Mouse (Mus musculus) embryonic facial prominence, embryonic 13.5 days (tissue): ENCODE results near the gene Rps27rt. TPM values are rescaled to one million over a fixed set of nuclear protein-coding genes. Genes with fewer than 3 reads are reported as not detected.

Source experiments
- ATAC-seq: fragments of 200-750 bp; cut with Nextera tagmentation; 2 replicates; pipeline ENCODE4 v1.8.0; 2017; ENCODE audit warnings: low read depth; ENCODE audit not compliant: insufficient number of reproducible peaks, insufficient read depth, low FRiP score, low TSS enrichment
- H3K27ac ChIP-seq: fragments of 300-500 bp; sonication (generic); 2 replicates; pipeline ENCODE4 v1.5.1; 2015; ENCODE audit warnings: moderate library complexity, mild to moderate bottlenecking, inconsistent platforms
- H3K27me3 ChIP-seq: fragments of 300-500 bp; sonication (generic); 2 replicates; pipeline ENCODE4 v1.6.1; 2015; ENCODE audit warnings: mild to moderate bottlenecking, inconsistent platforms
- H3K36me3 ChIP-seq: fragments of 300-500 bp; sonication (generic); 2 replicates; pipeline ENCODE4 v1.6.1; 2015; ENCODE audit warnings: mild to moderate bottlenecking, inconsistent platforms
- H3K4me1 ChIP-seq: fragments of 300-500 bp; sonication (generic); 2 replicates; pipeline ENCODE4 v1.6.1; 2015; ENCODE audit warnings: inconsistent platforms
- H3K4me2 ChIP-seq: fragments of 300-500 bp; sonication (generic); 2 replicates; pipeline ENCODE4 v1.6.1; 2015; ENCODE audit warnings: moderate library complexity, mild to moderate bottlenecking, inconsistent platforms
- H3K4me3 ChIP-seq: fragments of 300-500 bp; sonication (generic); 2 replicates; pipeline ENCODE4 v1.5.1; 2015; ENCODE audit warnings: mild to moderate bottlenecking, inconsistent platforms
- H3K9ac ChIP-seq: fragments of 300-500 bp; sonication (generic); 2 replicates; pipeline ENCODE4 v1.6.1; 2015; ENCODE audit warnings: mild to moderate bottlenecking, inconsistent platforms
- H3K9me3 ChIP-seq: fragments of 300-500 bp; sonication (generic); 2 replicates; pipeline ENCODE4 v1.6.1; 2016; ENCODE audit warnings: inconsistent platforms
- WGBS: fragments of 180-500 bp; shearing (Covaris S2); methylation state at CpG from one replicate; pipeline ENCODE4 v1.1.7; 2015; ENCODE audit warnings: mixed read lengths; 5-methylcytosine and 5-hydroxymethylcytosine counted together
- polyA plus RNA-seq: library from polyadenylated mRNA; unstranded; fragments of >200 nt; fragmentation: Nextera tagmentation; extraction: Ambion mirVana; gene quantifications from 2 replicates; pipeline ENCODE4 v1.2.1, GENCODE M21; 2015

Gene Rps27rt
- polyA plus RNA-seq, 1 experiment from 2014 or later: 519 TPM

- Histone ChIP-seq H3K4me1 (peaks cover 18% of the 10 kb centered on the region; the same call in 1 of the 2 replicates), H3K9ac (no peak overlapping the region), H3K27ac (no peak overlapping the region; the same call in 1 of the 2 replicates), H3K36me3 (peaks cover 6% of the 10 kb centered on the region; the same call in 1 of the 2 replicates), H3K4me3 (no peak overlapping the region), H3K4me2 (no peak overlapping the region), H3K27me3 (no peaks in the 10 kb centered on the region), H3K9me3 (peaks cover 8% of the 10 kb centered on the region; the same call in 1 of the 2 replicates)
- WGBS: 56% methylated on average over 10 of the region's 10 CpGs
- no peak for ATAC-seq
These were observed 22.9 kb upstream of the Rps27rt start for GRCm38 (mm10) chr9:115005446-115005845.

GRCm38 (mm10) chr9:114999771-115000146 lies 17.2 kb upstream of the Rps27rt start:
- Histone ChIP-seq H3K36me3 (no peaks in the 10 kb centered on the region), H3K4me1 (no peaks in the 10 kb centered on the region)

DNA sequence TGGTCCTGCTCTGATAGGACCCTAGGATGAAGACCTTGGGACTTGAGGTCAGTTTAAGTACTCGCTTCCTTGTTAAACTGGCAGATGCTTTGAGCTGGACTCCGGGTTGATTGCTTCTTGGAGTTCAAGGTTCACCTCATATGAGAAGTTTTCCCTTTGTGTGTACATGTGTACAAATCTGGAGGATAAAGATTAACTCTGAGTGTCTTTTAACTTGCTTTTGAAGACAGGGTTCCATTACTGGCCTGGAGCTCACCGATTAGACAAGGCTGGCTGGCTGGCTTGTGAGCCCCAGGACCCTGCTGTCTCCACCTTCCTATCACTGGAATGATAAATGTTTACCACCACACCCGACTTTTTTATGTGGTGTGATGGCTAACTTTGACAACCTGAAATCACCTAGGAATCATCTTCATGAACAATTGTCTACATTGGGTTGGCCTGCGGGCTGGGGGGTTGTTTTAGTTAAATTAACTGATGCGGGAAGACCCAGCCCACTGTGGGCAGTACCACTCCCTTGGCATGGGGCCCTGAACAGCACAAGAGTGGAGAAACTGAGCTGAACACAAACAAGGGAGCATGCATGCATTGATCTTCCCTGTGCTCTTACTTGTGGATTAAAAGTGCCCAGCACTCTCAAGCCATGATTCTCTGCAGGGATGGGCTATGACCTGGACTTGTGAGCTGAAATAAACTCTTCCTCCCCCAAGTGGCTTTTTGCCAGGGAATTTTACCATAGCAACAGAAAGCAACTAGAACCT lies 16.7 kb upstream of the Rps27rt start:
- Histone ChIP-seq H3K27me3 (no peaks in the 10 kb centered on the region), H3K4me2 (no peak overlapping the region), H3K9me3 (no peaks in the 10 kb centered on the region), H3K36me3 (no peaks in the 10 kb centered on the region), H3K9ac (no peak overlapping the region), H3K4me3 (no peak overlapping the region), H3K4me1 (no peaks in the 10 kb centered on the region), H3K27ac (no peak overlapping the region)
- no peak for ATAC-seq
- WGBS: 85% methylated on average over 6 of the region's 6 CpGs

More at GRCm38 (mm10) chr9:114999771-115000146, 17.2 kb upstream of the Rps27rt start:
- 78% methylated on average over 5 of the region's 5 CpGs for WGBS
- H3K4me2 ChIP-seq: no peak overlapping the region
- no peaks in the 10 kb centered on the region for H3K27me3 ChIP-seq
- no peak for ATAC-seq
- no peak overlapping the region for H3K9ac ChIP-seq
- no peak overlapping the region for H3K27ac ChIP-seq
- no peaks in the 10 kb centered on the region for H3K9me3 ChIP-seq
- H3K4me3 ChIP-seq: no peak overlapping the region

GRCm38 (mm10) chr9:114996489-114996888 lies 13.9 kb upstream of the Rps27rt start:
- Histone ChIP-seq H3K4me3 (no peak overlapping the region), H3K4me2 (no peak overlapping the region), H3K9me3 (0 out of 2 replicates have a peak, but pooled peaks cover 7% of the 10 kb centered on the region), H3K27ac (no peak overlapping the region), H3K9ac (no peak overlapping the region), H3K27me3 (no peaks in the 10 kb centered on the region), H3K36me3 (no peaks in the 10 kb centered on the region), H3K4me1 (no peaks in the 10 kb centered on the region)
- 93% methylated on average over 6 of the region's 6 CpGs for WGBS
- ATAC-seq: no peak

- WGBS: 86% methylated on average over 4 of the region's 4 CpGs
These were observed 13.2 kb upstream of the Rps27rt start for GRCm38 (mm10) chr9:114995716-114996115.

GRCm38 (mm10) chr9:114995250-114995649 lies 12.7 kb upstream of the Rps27rt start:
- no peak overlapping the region for H3K4me2 ChIP-seq
- ATAC-seq: no peak
- H3K27me3 ChIP-seq: no peaks in the 10 kb centered on the region
- H3K36me3 ChIP-seq: no peaks in the 10 kb centered on the region
- WGBS: 91% methylated on average over 4 of the region's 4 CpGs
- H3K9ac ChIP-seq: no peak overlapping the region
- H3K27ac ChIP-seq: no peak overlapping the region
- H3K9me3 ChIP-seq: 0 out of 2 replicates have a peak, but pooled peaks cover 7% of the 10 kb centered on the region
- no peak overlapping the region for H3K4me3 ChIP-seq
- no peaks in the 10 kb centered on the region for H3K4me1 ChIP-seq

More at GRCm38 (mm10) chr9:114995716-114996115, 13.2 kb upstream of the Rps27rt start:
- no peaks in the 10 kb centered on the region for H3K36me3 ChIP-seq
- H3K27ac ChIP-seq: no peak overlapping the region
- no peaks in the 10 kb centered on the region for H3K4me1 ChIP-seq
- no peak overlapping the region for H3K9ac ChIP-seq
- no peak overlapping the region for H3K4me3 ChIP-seq
- H3K4me2 ChIP-seq: no peak overlapping the region
- ATAC-seq: no peak
- no peaks in the 10 kb centered on the region for H3K27me3 ChIP-seq
- 0 out of 2 replicates have a peak, but pooled peaks cover 7% of the 10 kb centered on the region for H3K9me3 ChIP-seq

DNA sequence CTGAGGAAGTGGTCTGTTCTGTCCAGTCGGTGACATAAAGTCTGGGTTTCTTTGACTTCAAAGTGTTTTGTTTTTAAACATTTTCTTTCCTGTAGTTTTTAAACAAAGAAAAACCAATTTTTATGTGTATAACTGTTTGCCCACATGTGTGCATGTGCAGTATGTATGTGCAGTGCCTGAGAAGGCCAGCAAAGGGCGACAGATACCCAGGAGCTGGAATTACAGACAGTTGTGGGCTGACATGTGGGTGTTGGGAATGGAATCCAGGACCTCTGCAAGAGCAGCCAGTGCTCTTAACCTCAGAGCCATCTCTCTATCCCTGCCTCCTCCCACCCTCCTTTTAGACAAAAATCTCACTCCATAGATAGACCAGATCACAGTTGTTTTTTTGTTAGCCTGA lies 10.0 kb upstream of the Rps27rt start:
- WGBS: 83% methylated on average over 2 of the region's 2 CpGs
- Histone ChIP-seq H3K27me3 (no peaks in the 10 kb centered on the region), H3K36me3 (no peaks in the 10 kb centered on the region), H3K27ac (no peak overlapping the region), H3K4me2 (no peak overlapping the region), H3K9me3 (0 out of 2 replicates have a peak, but pooled peaks cover 7% of the 10 kb centered on the region), H3K4me3 (no peak overlapping the region), H3K4me1 (peaks cover 7% of the 10 kb centered on the region), H3K9ac (no peak overlapping the region)
- no peak for ATAC-seq

- H3K9me3 ChIP-seq: 0 out of 2 replicates have a peak, but pooled peaks cover 7% of the 10 kb centered on the region
- H3K27me3 ChIP-seq: no peaks in the 10 kb centered on the region
- H3K4me1 ChIP-seq: peaks cover 7% of the 10 kb centered on the region
- H3K4me3 ChIP-seq: no peak overlapping the region
- H3K9ac ChIP-seq: no peak overlapping the region
- H3K4me2 ChIP-seq: no peak overlapping the region
- H3K36me3 ChIP-seq: no peaks in the 10 kb centered on the region
- no peak for ATAC-seq
- WGBS: 83% methylated on average over 10 of the region's 10 CpGs
- H3K27ac ChIP-seq: no peak overlapping the region
These were observed 7.9 kb upstream of the Rps27rt start for GRCm38 (mm10) chr9:114990421-114990820.

DNA sequence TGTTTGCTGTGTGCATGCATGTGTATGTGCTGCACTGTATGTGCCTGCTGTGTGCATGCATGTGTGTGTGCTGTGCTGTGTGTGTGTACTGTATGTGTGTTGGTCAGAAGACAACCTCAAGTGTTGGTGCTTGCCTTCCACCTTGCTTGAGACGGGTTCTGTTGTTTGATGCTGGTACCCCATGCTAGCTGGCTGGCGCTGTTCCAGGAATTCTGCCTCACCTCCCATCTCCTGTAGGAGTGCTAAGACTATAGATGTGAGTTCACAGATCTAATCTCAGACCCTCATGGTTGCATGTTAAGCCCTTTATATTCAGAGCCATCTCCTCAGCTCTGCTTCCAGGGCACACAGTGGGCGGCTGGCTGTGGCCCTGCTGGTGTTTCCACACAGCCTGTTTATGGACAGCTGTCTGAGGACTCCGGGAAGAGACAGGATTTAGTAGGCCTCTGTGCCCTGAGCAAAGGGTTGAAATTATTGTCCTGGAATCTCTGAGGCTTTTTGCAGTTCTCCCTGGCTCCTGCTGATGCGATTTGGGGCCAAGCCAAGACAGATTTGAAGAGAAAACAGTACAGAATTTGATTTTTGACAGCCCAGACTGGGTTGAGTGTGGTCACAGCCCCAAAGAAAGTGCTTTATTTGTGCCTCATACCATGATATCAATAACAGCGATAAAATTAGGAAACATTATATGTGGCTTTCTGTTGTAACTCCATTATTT lies 6.2 kb upstream of the Rps27rt start:
- Histone ChIP-seq H3K4me1 (peaks cover 7% of the 10 kb centered on the region), H3K36me3 (no peaks in the 10 kb centered on the region), H3K4me2 (no peak overlapping the region), H3K27me3 (no peaks in the 10 kb centered on the region), H3K27ac (peak overlapping the region; percentile 28; the same call in 1 of the 2 replicates), H3K9ac (no peak overlapping the region), H3K4me3 (no peak overlapping the region), H3K9me3 (0 out of 2 replicates have a peak, but pooled peaks cover 7% of the 10 kb centered on the region)
- no peak for ATAC-seq
- 73% methylated on average over 6 of the region's 6 CpGs for WGBS

GRCm38 (mm10) chr9:114988029-114988428 lies 5.5 kb upstream of the Rps27rt start:
- Histone ChIP-seq H3K4me1 (peaks cover 7% of the 10 kb centered on the region), H3K4me3 (no peak overlapping the region), H3K4me2 (no peak overlapping the region), H3K27me3 (no peaks in the 10 kb centered on the region), H3K9ac (no peak overlapping the region), H3K27ac (0 out of 2 replicates have a peak overlapping the region, but pooled peaks have one; percentile 28), H3K36me3 (no peaks in the 10 kb centered on the region), H3K9me3 (0 out of 2 replicates have a peak, but pooled peaks cover 6% of the 10 kb centered on the region)
- ATAC-seq: no peak
- 93% methylated on average over 3 of the region's 3 CpGs for WGBS

GRCm38 (mm10) chr9:114986361-114986760 lies 3.8 kb upstream of the Rps27rt start:
- H3K4me2 ChIP-seq: no peak overlapping the region
- 94% methylated on average over 5 of the region's 5 CpGs for WGBS
- H3K27ac ChIP-seq: no peak overlapping the region
- H3K27me3 ChIP-seq: no peaks in the 10 kb centered on the region
- no peak for ATAC-seq
- H3K4me1 ChIP-seq: peaks cover 7% of the 10 kb centered on the region
- H3K4me3 ChIP-seq: no peak overlapping the region
- no peaks in the 10 kb centered on the region for H3K9me3 ChIP-seq
- H3K36me3 ChIP-seq: no peaks in the 10 kb centered on the region
- no peak overlapping the region for H3K9ac ChIP-seq
